Mouse (Mus musculus) E14TG2a.4 (cell line): Measurements from ENCODE around the gene Ctnnal1.

Experiments used
- CTCF ChIP-seq: conservative IDR thresholded peaks from 2 replicates; pipeline ENCODE4 v1.5.1; 2014; ENCODE audit warnings: low read length
- POU5F1 ChIP-seq: IDR thresholded peaks from 2 replicates; pipeline ENCODE4 v1.6.1; 2014; ENCODE audit warnings: low read length, borderline replicate concordance

- TF ChIP-seq CTCF: no peak
- TF ChIP-seq POU5F1: no peak
These were observed 27.6 kb upstream of the Ctnnal1 start for GRCm38 (mm10) chr4:56892501-56893115.
